Mouse (Mus musculus) gonadal fat pad, adult 2 months (tissue): ENCODE measurements around the gene Tor1aip2. TPM values are rescaled to one million over a fixed set of nuclear protein-coding genes. Genes with fewer than 3 reads are reported as not detected.

ENCODE experiments used
- DNase-seq: peaks from one replicate; pipeline ENCODE4 v3.0.0-alpha.2; 2012; ENCODE audit warnings: low read depth
- polyA plus RNA-seq: library from polyadenylated mRNA; depleted of rRNA; stranded (reverse); fragments of >200 nt; gene quantifications from 2 replicates; pipeline ENCODE4 v1.2.3, GENCODE M21; 2012

Tor1aip2 gene
- polyA plus RNA-seq, 1 experiment: 96.4 TPM

DNA sequence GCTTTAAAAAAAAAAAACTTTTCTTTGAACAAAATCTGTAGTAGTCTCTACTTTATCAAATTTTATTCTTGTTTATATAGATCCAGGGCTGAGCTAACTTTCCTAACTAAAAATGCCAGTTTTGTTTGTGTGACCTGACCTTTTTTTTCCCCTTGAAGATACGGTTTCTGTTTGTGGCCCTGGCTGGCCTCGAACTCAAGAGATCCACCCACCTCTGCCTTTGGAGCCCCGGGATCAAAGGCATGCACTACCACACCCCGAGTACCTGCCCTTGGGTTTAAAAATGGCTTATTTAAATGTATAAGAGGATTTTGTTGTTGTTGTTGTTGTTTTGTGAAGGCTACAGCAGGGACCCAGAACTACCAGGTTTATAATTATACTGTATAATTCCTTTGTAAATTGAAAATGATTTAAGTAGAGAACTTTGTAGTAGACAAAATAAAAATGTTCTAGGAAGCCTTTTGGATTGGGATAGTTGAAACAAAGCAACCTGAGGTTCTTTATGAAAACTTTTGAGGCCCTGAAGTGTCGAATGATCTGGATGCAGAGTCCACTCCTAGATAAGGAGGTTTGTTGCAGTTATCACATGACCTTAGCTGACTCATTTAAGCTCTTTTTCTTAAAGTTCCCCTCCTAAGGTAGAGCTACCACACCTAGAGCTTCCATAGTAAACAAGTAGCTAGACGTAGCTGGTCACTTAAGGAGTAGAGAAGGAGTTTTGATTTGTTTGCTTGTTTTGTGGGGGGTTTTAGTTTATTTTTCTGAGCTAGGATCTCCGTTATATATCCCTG, 6.4 kb downstream of the Tor1aip2 start:
- no peak for DNase-seq

- no peak for DNase-seq
Measured at GRCm38 (mm10) chr1:156042481-156042880, 7.3 kb downstream of the Tor1aip2 start.

DNA sequence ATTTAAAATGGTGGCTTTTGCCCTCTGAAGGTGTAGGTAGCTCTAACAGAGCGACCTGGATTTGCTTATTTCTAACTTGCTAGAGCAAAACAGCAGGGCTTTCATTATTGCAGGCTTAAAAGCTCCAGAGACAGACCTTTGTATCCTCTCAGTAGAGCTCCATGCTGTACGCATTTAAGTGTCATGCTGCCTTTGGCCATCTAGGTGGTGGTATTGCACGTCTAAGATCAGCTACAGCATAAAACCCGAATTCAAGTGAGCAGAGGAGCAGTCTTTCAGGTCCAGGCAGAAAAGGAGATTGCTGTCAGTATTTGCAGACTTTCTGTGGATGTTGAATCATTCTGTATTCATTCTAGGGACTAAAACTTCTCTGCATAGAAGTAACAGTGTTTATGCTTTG, 7.8 kb downstream of the Tor1aip2 start:
- no peak for DNase-seq

GRCm38 (mm10) chr1:156044211-156044611, 9.0 kb downstream of the Tor1aip2 start:
- no peak for DNase-seq

DNA sequence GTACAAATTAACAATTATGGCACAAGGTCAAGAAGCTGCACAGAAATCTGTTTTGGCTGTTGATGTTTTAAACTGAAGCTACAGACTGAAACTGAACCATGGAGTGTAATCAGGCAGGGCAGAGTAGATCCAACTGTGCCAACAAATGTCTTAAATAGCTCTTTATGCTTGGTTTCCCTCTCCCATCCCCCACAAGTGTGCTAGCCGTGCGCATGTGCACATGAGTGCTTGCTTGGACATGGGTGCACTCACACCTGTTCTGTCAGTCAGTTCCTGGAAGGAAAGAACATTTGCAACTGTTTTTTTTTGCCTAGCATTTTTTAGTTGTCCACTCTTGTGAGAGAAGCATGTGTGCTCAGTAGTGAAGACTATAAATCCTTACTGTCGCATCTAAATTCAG, 11.5 kb downstream of the Tor1aip2 start:
- DNase-seq: no peak

DNA sequence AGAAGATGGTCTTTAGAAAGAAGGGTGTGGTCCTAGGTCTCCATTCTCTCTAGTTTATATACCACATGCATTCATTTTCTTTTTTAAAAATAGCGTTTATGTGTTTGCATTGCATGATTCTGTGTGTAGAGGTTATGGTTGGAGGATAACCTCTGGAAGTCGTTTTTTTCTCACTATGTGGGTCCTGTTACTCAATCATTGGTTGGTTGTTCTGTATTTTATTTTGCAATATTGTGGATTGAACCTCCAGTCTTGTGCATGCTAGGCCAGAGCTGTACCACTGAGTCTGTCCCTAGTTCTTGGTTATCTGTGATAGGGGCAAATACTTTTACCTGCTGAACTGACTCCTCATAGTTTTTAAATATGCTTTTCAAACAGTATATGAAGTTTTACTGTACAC, 23.0 kb downstream of the Tor1aip2 start:
- no peak for DNase-seq

- no peak for DNase-seq
Measured at GRCm38 (mm10) chr1:156062193-156062592, 27.0 kb downstream of the Tor1aip2 start.

GRCm38 (mm10) chr1:156066133-156066532, 30.9 kb downstream of the Tor1aip2 start:
- no peak for DNase-seq

DNA sequence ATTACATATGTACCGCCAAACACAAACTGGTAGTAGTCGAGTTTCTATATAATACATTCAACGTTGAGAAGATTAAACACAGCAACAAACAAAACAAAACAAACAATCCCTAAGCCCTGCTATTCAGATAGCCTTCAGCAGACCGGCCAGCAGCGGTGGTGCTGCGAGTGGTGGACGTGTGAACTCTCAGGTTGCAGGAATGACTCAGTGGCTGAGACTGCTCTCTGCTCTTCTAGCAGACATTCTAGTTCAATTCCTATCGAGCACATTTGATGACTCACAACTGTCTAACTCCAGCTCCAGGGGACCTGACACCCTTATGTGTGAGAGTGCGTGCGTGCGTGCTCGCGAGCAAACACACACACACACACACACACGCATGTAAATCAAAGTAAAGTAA, 34.9 kb downstream of the Tor1aip2 start:
- DNase-seq: no peak

DNA sequence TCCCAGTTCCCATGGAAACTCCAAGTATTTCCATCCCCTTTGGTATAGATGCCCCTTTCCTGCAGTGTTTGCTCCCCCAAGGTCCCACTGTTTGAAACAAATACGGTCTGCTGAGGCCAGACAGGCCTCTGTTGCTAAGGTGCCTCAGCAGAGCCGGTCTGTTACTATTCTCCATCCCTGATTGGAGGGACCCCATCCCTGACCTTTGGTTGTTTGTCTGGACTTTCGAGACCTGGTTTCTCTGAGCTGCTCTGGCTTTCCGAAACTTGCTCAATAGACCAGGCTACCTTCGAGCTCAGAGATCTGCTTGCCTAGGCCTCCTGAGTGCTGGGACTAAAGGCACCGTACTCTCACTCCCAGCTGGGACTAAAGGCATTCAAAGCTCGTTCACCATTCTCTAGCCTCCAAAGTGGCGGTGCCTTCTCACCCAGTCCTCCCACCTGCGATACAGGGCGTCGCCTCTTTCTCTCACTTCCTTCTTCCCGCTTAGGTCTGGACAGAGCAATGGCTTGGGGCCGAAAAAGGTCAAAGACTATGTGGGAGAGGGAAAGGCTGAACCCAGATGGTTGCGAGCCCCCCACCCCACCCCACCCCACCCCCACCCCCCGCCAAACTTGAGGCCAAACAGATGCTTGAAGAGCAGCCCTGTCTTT, 38.1 kb downstream of the Tor1aip2 start:
- no peak for DNase-seq

DNA sequence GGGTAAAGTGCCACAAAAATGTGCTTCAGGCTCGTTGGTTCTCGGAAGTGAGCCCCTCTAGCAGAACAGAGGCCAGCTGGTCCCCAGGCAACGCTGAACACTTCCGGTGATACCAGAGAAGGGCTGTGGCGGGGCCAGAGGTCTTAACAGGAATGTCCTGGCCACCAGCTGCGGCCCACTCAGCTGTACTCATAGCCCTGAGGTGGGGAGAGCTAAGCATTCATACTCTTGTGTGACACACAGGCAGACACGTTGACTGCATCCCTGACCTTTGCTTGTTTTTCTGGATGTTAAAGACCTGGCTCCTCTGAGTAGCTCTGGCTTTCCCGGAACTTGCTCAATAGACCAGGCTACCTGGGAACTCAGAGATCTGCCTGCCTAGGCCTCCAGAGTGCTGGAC, 39.4 kb downstream of the Tor1aip2 start:
- no peak for DNase-seq

DNA sequence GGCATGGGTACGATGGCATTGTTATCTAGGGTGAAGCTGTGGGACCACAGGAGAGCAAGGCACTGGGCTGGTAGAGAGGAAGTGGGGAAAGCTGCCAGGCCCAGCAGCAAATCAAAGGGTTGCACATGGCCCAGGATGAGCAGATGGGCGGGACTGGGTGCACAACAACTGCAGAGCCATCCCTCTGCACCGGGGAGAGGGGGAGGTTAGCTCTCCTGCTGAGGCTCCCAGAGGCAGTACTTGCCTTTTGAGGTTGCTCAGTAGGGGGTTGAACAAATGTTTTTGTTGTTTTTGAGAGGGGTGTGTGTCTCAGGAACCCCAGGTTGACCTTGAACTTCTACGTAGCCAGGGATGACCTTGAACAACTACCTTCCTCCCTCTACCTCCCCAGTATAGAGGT, 41.3 kb downstream of the Tor1aip2 start:
- DNase-seq: no peak

DNA sequence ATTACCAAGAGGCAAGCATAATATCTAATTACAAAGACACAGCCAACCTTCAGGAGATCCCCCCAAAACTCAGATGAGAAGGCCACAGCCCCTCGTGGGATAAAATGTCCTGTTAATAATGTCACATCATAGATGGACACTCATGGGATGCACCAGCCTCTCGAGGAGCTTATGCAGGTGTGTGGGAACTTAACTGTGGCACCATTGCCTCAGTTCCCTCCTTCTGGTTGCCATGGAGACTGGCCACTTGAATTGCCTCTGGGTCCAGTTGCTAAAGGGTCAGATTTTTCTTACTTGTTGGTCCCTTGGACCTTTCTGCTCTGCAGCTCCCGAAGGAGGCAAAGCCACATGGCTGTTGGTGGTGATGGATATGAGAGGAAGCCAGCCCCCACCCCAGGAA, 42.5 kb downstream of the Tor1aip2 start:
- DNase-seq: no peak

- no peak for DNase-seq
Measured at GRCm38 (mm10) chr1:156084603-156085002, 49.4 kb downstream of the Tor1aip2 start.

DNA sequence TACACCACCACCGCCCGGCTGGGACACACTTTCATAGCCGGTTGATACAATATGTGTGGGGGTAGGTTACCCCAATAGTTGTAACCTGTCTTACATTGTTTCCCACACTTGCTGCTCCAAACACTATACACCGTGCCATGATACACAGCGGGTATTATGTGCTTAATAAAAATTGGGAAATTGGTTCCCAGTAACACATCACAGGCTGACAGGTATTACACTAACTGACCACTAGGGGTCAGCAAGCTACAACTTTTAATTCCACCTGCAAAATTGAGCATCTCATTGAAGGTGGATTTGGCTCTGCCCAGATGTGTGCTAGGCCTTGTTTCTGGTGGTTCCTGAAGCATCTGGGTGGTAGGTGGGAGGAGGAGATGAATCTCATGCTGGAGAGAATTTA, 50.6 kb downstream of the Tor1aip2 start:
- no peak for DNase-seq

GRCm38 (mm10) chr1:156087586-156087985, 52.4 kb downstream of the Tor1aip2 start:
- DNase-seq: no peak

GRCm38 (mm10) chr1:156089561-156089960, 54.4 kb downstream of the Tor1aip2 start:
- no peak for DNase-seq

DNA sequence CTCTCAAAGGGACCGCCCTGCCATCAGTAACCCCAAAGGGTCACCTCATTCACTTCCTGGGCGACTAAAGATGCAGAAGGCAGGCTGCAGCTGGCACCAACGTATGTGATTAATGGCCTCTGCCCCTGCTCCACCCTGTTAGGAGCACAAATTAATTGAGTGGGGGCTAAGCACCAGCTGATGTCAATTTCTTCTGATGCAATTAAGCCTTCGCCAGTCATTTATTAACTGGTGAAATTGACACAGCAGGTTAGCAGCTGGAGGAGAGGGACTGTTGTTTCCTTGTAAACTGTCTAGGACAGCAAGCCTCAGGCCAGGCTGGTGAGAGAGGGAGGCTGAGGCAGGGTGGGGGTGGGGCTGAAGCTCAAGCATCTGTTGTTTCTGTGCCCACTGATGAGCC, 54.8 kb downstream of the Tor1aip2 start:
- no peak for DNase-seq

GRCm38 (mm10) chr1:156091811-156092210, 56.6 kb downstream of the Tor1aip2 start:
- no peak for DNase-seq

DNA sequence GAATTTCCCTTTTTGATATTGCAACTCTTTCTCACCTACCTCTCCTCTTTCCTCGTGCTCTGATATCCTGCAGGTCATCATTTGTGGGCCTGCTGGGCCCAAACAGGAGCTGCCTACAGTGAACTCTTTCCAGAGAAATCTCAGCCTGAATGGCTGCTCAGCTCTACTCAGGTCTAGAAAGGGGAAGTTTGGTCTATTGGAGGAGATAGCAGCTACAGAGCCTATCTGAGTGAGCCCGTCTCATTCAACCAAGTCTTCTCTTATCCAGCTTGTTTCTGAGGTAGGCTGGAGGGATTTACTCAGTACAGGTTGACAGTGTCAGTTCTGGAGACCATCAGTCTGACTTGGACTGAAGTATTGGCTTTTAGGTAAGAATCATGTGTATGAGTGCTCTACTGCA, 68.6 kb downstream of the Tor1aip2 start:
- DNase-seq: no peak

DNA sequence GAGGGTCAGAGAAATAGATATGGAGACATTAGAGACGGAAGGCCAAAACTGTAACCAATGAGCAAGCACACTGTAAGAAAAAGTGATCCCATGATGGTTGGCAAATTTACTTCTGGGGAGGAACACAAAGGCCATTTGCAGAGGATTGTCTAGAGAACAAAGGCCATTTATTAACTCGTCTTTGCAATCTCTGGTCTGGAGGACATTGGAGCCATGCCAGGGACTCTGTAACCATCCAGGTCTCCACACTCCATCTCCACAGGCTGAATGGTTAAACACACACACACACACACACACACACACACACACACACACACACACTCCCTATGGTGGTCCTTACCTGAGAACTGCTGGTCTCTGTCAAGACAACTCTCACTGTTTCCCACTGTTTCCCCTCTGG, 70.2 kb downstream of the Tor1aip2 start:
- no peak for DNase-seq

- DNase-seq: no peak
Measured at GRCm38 (mm10) chr1:156107424-156107823, 72.2 kb downstream of the Tor1aip2 start.

DNA sequence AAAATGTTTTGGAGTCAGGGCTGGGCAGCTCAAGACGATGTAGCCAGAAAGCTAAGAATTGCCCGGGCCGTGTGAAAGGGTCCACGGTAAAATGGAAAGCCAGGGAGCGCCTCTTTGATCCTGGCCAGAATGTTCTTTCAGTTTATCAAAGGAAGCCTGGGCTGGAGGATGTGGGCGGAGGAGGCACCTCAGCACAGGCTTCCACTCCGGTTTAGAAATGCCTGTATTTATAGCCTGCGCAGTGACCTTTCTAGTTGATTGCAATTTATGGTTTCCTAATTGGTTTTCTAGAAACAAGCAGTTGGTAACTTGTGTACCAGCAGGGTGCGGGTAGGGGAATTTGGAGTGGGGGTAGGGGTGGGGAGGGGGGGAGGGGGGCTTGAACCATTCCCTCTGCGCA, 73.2 kb downstream of the Tor1aip2 start:
- no peak for DNase-seq

DNA sequence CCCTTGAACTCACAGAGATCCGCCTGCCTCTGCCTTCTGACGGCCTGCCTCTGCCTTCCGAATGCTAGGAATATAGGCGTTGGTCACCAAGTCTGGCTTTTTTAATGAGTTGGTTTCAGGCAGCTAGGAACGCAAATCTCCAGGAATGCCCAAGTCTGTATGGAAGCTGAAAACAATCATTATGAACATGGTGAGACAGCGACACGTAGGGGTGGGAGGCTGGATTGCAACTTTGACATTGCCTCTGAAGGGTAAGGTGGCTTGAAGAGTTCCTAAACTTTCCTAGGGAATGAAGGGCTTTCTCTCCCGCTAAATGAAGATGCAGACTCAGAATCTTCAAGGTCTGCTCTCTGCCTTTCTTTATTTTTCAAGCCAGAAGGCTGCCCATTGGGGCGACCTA, 75.9 kb downstream of the Tor1aip2 start:
- DNase-seq: no peak
